Mouse (Mus musculus) frontal cortex, postnatal 25 days (tissue): ENCODE measurements around the gene Cercam.
A peak's percentile ranks its signal among the peaks of the same experiment; 100 is the strongest.
"Not testable (repeated sequence)": the region's sequence is repeated elsewhere in the genome, so short reads cannot be mapped to it uniquely, and the experiment has no call there.

Experiments
- DNase-seq, 2 experiments: peaks; one replicate each; pipeline ENCODE4 v3.0.0; 2022; ENCODE audit warnings: low spot score in 2 of 2

Gene Cercam

GRCm38 (mm10) chr2:29853736-29854135 lies 15.2 kb upstream of the Cercam start:
- no peak for DNase-seq

- no peak for DNase-seq
These were observed 13.3 kb upstream of the Cercam start for GRCm38 (mm10) chr2:29855585-29856210.

GRCm38 (mm10) chr2:29856451-29857260 lies 12.3 kb upstream of the Cercam start:
- DNase-seq: no peak

GRCm38 (mm10) chr2:29857341-29857740 lies 11.6 kb upstream of the Cercam start:
- no peak for DNase-seq

GRCm38 (mm10) chr2:29857967-29858366 lies 11.0 kb upstream of the Cercam start:
- DNase-seq: no peak

GRCm38 (mm10) chr2:29858748-29859473 lies 10.1 kb upstream of the Cercam start:
- DNase-seq: no peak

GRCm38 (mm10) chr2:29865125-29865524 lies 3.8 kb upstream of the Cercam start:
- no peak for DNase-seq

- DNase-seq: no peak
These were observed 885 bp downstream of the Cercam start for GRCm38 (mm10) chr2:29869646-29870451.

GRCm38 (mm10) chr2:29872581-29873295 lies 3.8 kb downstream of the Cercam start:
- DNase-seq: no peak

- DNase-seq: no peak
These were observed 4.8 kb downstream of the Cercam start for GRCm38 (mm10) chr2:29873801-29874200.

GRCm38 (mm10) chr2:29878061-29878460 lies 9.1 kb downstream of the Cercam start:
- no peak for DNase-seq

- no peak for DNase-seq
These were observed 10.2 kb downstream of the Cercam start for GRCm38 (mm10) chr2:29879191-29879590.

GRCm38 (mm10) chr2:29879964-29880830 lies 11.2 kb downstream of the Cercam start:
- DNase-seq: no peak

- DNase-seq: not testable (repeated sequence)
These were observed 17.8 kb downstream of the Cercam start for GRCm38 (mm10) chr2:29886659-29887292.

GRCm38 (mm10) chr2:29889066-29889944 lies 20.3 kb downstream of the Cercam start, which contains the start of gene Odf2:
TSS of gene Odf2 (plus strand) at chr2:29889221.
- peak; percentile 98 to 99 for DNase-seq

GRCm38 (mm10) chr2:29889991-29890833 lies 21.2 kb downstream of the Cercam start:
- peak; percentile 59 to 67 for DNase-seq

GRCm38 (mm10) chr2:29891773-29892172 lies 22.8 kb downstream of the Cercam start:
- DNase-seq: no peak

GRCm38 (mm10) chr2:29896071-29896470 lies 27.1 kb downstream of the Cercam start:
- DNase-seq: no peak
